Mouse (Mus musculus): ENCODE results near the gene Col23a1.

- TF ChIP-seq POLR2A (IDR thresholded peaks at IDR 0.05; ENCODE audit: borderline replicate concordance, insufficient read depth, low read length) (no peak), CTCF (IDR thresholded peaks at IDR 0.05; ENCODE audit: borderline replicate concordance, insufficient read depth, low read depth, low read length) (no peak)
Measured at GRCm38 (mm10) chr11:51364353-51364752, 74.6 kb downstream of the Col23a1 start.
